Mouse (Mus musculus): ENCODE results near the gene Nop58. TPM values are rescaled to one million over a fixed set of nuclear protein-coding genes. Genes with fewer than 3 reads are reported as not detected.

The Nop58 gene
- polyA plus RNA-seq, 1 experiment: 53.5 TPM

GRCm38 (mm10) chr1:59669962-59670630, 14.7 kb upstream of the Nop58 start:
- peak; percentile 33 for DNase-seq (ENCODE audit: low read depth)

GRCm38 (mm10) chr1:59670641-59671168, 14.1 kb upstream of the Nop58 start, which contains the start of gene Sumo1:
Gene Sumo1, minus strand, starts transcription at chr1:59670834.
- no peak for TF ChIP-seq CTCF (IDR thresholded peaks at IDR 0.05; ENCODE audit: borderline replicate concordance, extremely low read depth, insufficient read depth, insufficient read length)
- peak; percentile 79; the same call in 1 of the 2 replicates for TF ChIP-seq POLR2A (IDR thresholded peaks at IDR 0.05; ENCODE audit: borderline replicate concordance, extremely low read depth, insufficient read depth, insufficient read length, poor library complexity, severe bottlenecking)
- peak; percentile 97 for DNase-seq (ENCODE audit: low read depth)

More at GRCm38 (mm10) chr1:59669962-59670630, 14.7 kb upstream of the Nop58 start:
- TF ChIP-seq CTCF (IDR thresholded peaks at IDR 0.05; ENCODE audit: borderline replicate concordance, extremely low read depth, insufficient read depth, insufficient read length): no peak
- TF ChIP-seq POLR2A (IDR thresholded peaks at IDR 0.05; ENCODE audit: borderline replicate concordance, extremely low read depth, insufficient read depth, insufficient read length, poor library complexity, severe bottlenecking): no peak

DNA sequence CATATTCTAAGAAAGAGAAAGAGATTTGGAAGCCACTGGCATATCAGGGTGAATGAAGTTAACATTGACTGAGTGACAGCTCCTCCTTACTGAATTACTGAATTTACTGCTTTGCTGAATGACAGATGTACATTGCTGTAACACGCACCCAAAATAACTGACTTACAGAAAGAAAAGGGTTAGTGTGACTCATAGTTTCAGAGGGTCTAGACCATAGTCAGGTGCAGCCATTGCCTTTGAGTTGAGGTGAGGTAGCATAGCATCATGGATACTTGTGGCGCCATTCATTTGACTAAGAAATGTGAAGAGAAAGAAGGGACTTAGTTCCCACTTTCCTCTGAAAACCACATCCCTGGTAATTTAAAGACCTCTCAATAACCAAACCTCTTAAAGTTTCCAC, 11.1 kb upstream of the Nop58 start:
- DNase-seq (ENCODE audit: low read depth): no peak
- TF ChIP-seq CTCF (IDR thresholded peaks at IDR 0.05; ENCODE audit: borderline replicate concordance, extremely low read depth, insufficient read depth, insufficient read length) (no peak), POLR2A (IDR thresholded peaks at IDR 0.05; ENCODE audit: borderline replicate concordance, extremely low read depth, insufficient read depth, insufficient read length, poor library complexity, severe bottlenecking) (no peak)

DNA sequence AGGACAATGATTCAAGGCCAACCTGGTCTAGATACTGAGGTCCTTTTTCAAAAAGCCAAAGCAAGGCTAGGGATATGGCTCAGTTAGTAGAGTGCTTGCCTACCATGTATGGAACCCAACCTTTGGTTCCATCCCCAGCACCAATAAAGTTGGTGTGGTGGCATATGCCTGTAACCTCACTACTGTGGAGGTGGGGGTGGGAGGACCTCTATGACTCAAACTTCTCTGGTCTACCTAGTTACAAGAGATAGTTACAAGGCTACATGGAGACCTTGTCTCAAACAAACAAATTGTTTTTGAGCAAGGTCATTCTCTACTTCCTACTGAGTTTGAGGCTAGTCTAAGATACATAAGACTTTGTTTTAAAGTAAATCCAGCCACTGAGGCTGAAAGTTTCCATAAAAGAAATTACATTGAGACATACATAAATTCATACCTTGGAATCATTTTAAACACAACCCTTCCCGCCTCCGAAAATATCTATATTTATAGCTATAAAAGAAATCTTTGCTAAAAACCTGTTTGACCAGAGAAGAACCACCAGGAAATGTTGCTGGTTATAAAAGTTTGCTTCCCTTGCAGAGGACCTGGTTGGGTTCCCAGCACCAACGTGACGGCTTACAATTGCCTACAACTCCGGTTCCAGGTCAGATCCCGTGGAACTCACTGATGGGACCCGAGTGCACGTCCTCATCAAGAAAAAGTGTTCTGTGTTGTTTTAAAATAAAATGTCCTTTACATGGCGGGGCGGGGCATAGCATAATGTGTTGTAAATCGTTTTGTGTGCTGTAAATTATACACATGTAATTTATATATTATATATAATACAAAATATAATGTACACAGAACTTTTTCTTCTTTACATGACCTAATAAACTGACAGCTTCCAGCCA, 599 bp upstream of the Nop58 start:
- no peak for DNase-seq (ENCODE audit: low read depth)
- TF ChIP-seq POLR2A (IDR thresholded peaks at IDR 0.05; ENCODE audit: borderline replicate concordance, extremely low read depth, insufficient read depth, insufficient read length, poor library complexity, severe bottlenecking): no peak
- TF ChIP-seq CTCF (IDR thresholded peaks at IDR 0.05; ENCODE audit: borderline replicate concordance, extremely low read depth, insufficient read depth, insufficient read length): no peak

DNA sequence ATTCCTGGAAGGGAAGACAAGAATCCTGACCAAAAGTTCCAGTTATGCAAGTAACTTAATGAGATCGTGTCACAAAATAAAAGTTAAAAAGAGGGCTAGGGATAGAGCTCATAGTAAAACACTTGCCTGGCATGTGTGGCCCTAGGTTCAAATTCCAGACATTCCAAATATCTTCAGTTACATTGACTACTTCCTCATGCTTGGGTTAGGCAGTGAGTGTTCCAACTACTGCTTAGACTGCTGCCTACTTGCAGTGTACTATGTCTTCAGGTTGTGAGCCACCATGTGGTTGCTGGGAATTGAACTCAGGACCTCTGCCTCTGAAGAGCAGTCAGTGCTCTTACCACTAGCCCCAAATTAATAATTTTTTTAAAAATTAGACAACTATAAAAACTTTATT, 2.7 kb downstream of the Nop58 start:
- TF ChIP-seq CTCF (IDR thresholded peaks at IDR 0.05; ENCODE audit: borderline replicate concordance, extremely low read depth, insufficient read depth, insufficient read length) (no peak), POLR2A (IDR thresholded peaks at IDR 0.05; ENCODE audit: borderline replicate concordance, extremely low read depth, insufficient read depth, insufficient read length, poor library complexity, severe bottlenecking) (no peak)

GRCm38 (mm10) chr1:59690467-59690866, 5.7 kb downstream of the Nop58 start:
- DNase-seq (ENCODE audit: low read depth): no peak
- TF ChIP-seq POLR2A (IDR thresholded peaks at IDR 0.05; ENCODE audit: borderline replicate concordance, extremely low read depth, insufficient read depth, insufficient read length, poor library complexity, severe bottlenecking) (no peak), CTCF (IDR thresholded peaks at IDR 0.05; ENCODE audit: borderline replicate concordance, extremely low read depth, insufficient read depth, insufficient read length) (no peak)

More for the DNA sequence above, 2.7 kb downstream of the Nop58 start:
- DNase-seq (ENCODE audit: low read depth): no peak

GRCm38 (mm10) chr1:59697751-59698150, 13.0 kb downstream of the Nop58 start:
- TF ChIP-seq POLR2A (IDR thresholded peaks at IDR 0.05; ENCODE audit: borderline replicate concordance, extremely low read depth, insufficient read depth, insufficient read length, poor library complexity, severe bottlenecking): no peak
- no peak for TF ChIP-seq CTCF (IDR thresholded peaks at IDR 0.05; ENCODE audit: borderline replicate concordance, extremely low read depth, insufficient read depth, insufficient read length)
- DNase-seq (ENCODE audit: low read depth): no peak

DNA sequence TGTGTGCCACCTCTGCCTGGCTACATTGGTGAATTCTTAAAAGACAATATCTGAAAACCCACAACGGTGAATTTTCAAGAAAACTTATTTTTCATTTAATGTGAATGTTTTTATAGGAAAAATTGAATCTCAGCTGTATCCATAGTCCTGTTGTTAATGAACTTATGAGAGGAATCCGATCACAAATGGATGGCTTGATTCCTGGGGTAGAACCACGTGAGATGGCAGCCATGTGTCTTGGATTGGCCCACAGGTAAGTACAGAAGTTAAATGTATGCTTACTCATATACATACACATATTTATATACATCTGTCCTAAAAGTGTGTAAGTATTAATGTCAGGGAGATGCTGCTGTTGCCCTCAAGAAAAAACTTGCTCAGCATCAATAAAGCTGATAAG, 13.4 kb downstream of the Nop58 start:
- TF ChIP-seq POLR2A (IDR thresholded peaks at IDR 0.05; ENCODE audit: borderline replicate concordance, extremely low read depth, insufficient read depth, insufficient read length, poor library complexity, severe bottlenecking) (no peak), CTCF (IDR thresholded peaks at IDR 0.05; ENCODE audit: borderline replicate concordance, extremely low read depth, insufficient read depth, insufficient read length) (no peak)
- DNase-seq (ENCODE audit: low read depth): no peak

- DNase-seq (ENCODE audit: low read depth): peak; percentile 23
- TF ChIP-seq POLR2A (IDR thresholded peaks at IDR 0.05; ENCODE audit: borderline replicate concordance, extremely low read depth, insufficient read depth, insufficient read length, poor library complexity, severe bottlenecking): no peak
- peak; percentile 17; the same call in 1 of the 2 replicates for TF ChIP-seq CTCF (IDR thresholded peaks at IDR 0.05; ENCODE audit: borderline replicate concordance, extremely low read depth, insufficient read depth, insufficient read length)
Observed at GRCm38 (mm10) chr1:59701766-59702165, 17.0 kb downstream of the Nop58 start.

DNA sequence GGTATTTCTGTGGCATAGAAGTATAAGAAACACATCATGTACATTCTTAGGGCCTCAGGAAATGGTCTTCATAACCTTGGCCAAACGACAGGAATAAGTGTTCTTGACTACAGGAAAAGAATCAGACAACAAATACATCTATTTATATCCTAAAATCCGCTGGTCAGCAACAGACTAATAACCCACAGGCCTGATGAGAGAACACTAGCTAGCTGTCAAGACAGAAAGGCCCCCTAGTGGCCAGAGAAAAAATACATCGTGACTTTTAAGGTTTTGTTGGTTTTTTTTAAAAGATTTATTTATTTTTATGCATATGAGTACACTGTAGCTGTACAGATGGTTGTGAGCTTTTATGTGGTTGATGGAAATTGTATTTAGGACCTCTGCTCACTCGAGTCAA, 35.1 kb downstream of the Nop58 start:
- peak; percentile 44 for DNase-seq (ENCODE audit: low read depth)
- no peak for TF ChIP-seq POLR2A (IDR thresholded peaks at IDR 0.05; ENCODE audit: borderline replicate concordance, extremely low read depth, insufficient read depth, insufficient read length, poor library complexity, severe bottlenecking)
- TF ChIP-seq CTCF (IDR thresholded peaks at IDR 0.05; ENCODE audit: borderline replicate concordance, extremely low read depth, insufficient read depth, insufficient read length): peak; percentile 50; the same call in 1 of the 2 replicates

DNA sequence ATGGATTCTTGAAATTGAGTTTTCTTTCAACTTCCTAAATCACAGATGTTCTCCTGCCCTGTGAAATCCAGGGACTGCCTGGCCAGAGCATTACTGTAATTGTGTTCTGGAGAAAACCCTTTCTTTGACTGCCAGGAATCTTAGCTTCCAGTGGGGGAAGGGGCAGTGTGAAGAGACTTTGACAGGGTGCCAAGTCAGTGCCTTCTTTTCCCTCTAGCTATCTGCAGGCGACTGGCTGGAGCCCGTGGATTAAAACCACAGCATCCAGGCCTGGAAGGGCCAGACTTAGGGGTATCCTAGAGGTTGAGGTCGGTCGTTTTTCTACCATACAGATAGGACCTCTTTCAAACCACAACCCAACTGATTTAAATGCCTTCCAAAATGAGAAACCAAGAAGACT, 40.9 kb downstream of the Nop58 start:
- DNase-seq (ENCODE audit: low read depth): peak; percentile 59

More for the DNA sequence above, 40.9 kb downstream of the Nop58 start:
- TF ChIP-seq POLR2A (IDR thresholded peaks at IDR 0.05; ENCODE audit: borderline replicate concordance, extremely low read depth, insufficient read depth, insufficient read length, poor library complexity, severe bottlenecking) (no peak), CTCF (IDR thresholded peaks at IDR 0.05; ENCODE audit: borderline replicate concordance, extremely low read depth, insufficient read depth, insufficient read length) (no peak)
